Mouse (Mus musculus): ENCODE results near the gene Spata21.

Gene Spata21

DNA sequence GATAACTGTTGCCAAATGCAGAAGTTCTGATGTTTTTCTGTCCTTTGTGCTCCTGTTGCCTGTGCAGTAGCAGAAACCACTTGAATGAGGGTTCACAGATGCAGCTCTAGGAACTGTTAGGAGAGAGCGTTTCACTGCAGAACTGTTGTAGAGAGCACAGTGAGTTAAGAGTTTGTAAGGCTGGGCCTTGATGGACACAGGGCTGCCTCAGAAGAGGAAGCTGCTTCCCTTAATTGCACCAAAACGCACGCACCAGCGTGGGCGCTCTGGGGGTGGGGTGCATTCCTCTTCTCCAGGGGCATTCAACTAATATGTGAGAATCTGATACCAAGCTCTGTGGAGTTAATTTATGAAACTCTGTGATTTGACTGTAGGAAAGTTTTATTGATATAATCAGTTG, 71.5 kb downstream of the Spata21 start:
- DNase-seq: no peak

DNA sequence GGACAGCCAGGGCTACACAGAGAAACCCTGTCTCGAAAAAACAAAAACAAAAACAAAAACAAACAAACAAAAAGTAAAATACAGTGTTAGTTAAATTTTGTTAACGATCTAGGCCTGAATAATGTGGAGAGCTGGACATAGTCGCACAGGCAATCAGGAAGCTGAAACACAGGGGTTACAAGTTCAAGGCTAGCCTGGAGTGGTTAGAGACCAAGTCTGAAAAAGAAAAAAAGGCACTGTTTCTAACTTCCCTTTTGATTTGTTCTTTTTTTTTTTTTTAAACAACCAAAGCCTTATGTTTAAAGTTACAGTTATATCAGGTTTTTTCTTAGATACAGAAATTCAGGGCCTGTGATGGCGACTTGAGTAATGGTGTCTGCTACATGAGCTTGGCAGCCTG, 72.1 kb downstream of the Spata21 start:
- DNase-seq: no peak

DNA sequence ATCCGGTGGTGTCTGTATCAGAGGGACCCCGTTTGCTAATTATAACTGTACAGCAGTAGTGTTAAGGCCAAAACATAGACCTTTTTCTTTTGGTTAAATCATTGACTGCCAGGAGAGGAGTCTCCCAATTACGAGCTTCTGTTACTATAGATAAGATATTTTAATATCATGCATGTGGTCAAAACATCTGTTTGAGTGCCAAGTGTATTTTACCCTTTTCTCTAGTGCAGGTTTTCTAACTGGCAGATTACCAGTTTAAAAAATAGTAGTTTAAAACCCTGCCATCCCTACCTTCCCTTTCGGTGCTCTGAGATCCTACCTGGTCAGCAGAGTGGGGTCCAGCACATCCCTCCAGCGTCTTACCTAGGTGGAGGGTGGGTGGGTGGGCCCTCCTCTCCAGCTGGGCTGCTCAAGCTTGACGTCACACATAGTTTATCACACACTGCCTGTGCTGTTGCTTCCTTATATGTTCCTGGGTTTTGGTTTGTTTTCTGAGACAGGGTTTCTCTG, 73.6 kb downstream of the Spata21 start:
- DNase-seq: no peak

All from kidney, adult 18-20 months (tissue).